Mouse (Mus musculus): ENCODE results near the gene Rassf1. TPM values are rescaled to one million over a fixed set of nuclear protein-coding genes. Genes with fewer than 3 reads are reported as not detected.

The Rassf1 gene
- total and polyA plus RNA-seq, 3 experiments: 11.6 to 17.7 (median 15.3) TPM

DNA sequence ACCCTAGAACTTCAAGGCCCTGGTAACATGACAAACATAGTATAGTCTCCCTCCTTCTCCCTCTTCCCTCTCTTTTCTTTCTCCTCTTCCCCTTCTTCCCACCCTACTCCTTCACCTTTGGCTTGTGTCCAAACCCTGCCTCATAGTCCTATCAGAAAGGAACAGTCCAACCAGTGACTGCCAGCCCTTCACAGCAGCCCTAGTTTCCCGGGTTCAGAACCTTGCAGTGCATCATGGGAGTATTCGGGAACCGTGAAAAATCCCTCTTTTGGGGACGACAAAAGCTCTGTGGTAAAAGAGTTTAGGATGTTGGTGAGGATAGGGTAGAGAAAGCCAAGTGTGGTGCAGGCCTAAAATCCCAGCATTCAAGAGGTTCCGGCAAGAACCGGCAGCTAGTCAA is 31.0 kb upstream of the Rassf1 start:
- peaks cover 81% of the 10 kb centered on the region for H3K27me3 ChIP-seq (replicated peaks)
- no peak for DNase-seq (ENCODE audit: extremely low read depth)

DNA sequence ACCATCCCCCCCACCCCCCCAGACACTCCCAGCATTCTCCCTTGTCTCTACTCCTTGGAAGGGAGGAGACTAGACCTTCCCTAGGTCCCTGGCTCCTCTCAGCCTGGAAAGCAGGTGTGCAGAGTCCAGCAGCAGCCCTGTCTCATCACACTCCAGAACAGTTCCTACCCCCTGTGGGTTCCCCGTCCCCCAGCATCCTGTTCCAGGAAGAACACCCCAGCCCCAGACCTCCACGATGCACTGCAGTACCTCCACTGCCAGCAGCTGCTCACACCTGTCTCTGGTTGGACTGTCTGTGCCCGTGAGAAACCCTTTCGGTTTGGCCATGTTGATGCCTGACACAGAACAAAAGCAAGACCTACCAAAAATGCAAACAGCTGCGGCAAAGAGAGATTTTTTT is 30.2 kb upstream of the Rassf1 start:
- no peak overlapping the region for H3K9ac ChIP-seq (ENCODE audit: insufficient read depth, low read depth)
- in situ Hi-C loops (cut with MboI; ENCODE audit: low pct_ligation_motif_present, low pct_unique_long_range_greater_than_20kb, low sequenced_read_pairs): no loop called here

More for the DNA sequence above, 31.0 kb upstream of the Rassf1 start:
- Histone ChIP-seq H3K4me3 (replicated peaks in 1 of 3; ENCODE audit: low read depth in 2 of 3, low read length in 2 of 3, poor library complexity in 1 of 3) (no peak overlapping the region), H3K4me1 (ENCODE audit: control insufficient read depth in 1 of 2, insufficient read depth in 2 of 2) (peaks cover 3 to 7% of the 10 kb centered on the region in 2 experiments; a peak in 3 of 4 replicates), H3K9me3 (replicated peaks; ENCODE audit: low read length) (no peaks in the 10 kb centered on the region), H3K4me2 (ENCODE audit: insufficient read depth, low read depth, poor library complexity, severe bottlenecking) (no peak overlapping the region), H3K36me3 (replicated peaks in 1 of 2; ENCODE audit: control insufficient read depth in 1 of 2, insufficient read depth in 1 of 2, low read length in 1 of 2) (no peaks in the 10 kb centered on the region), H3K9ac (ENCODE audit: insufficient read depth, low read depth) (no peak overlapping the region), H3K27ac (ENCODE audit: insufficient read depth, low read depth) (no peak overlapping the region), H3K79me2 (replicated peaks; ENCODE audit: control insufficient read depth, extremely low read depth, insufficient read depth, poor library complexity, severe bottlenecking) (no peaks in the 10 kb centered on the region)
- in situ Hi-C loops (cut with MboI; ENCODE audit: low pct_ligation_motif_present, low pct_unique_long_range_greater_than_20kb, low sequenced_read_pairs): no loop called here
- TF ChIP-seq MYC (IDR thresholded peaks at IDR 0.05; ENCODE audit: low read depth, low read length): no peak
- no peak for TF ChIP-seq ZC3H11A (IDR thresholded peaks at IDR 0.05; ENCODE audit: low read depth, low read length)
- TF ChIP-seq ZKSCAN1 (IDR thresholded peaks at IDR 0.05; ENCODE audit: borderline replicate concordance, low read depth, low read length): no peak
- TF ChIP-seq E2F4 (IDR thresholded peaks at IDR 0.05; ENCODE audit: insufficient replicate concordance, low read depth, low read length): no peak
- no peak for TF ChIP-seq MXI1 (IDR thresholded peaks at IDR 0.05; ENCODE audit: low read depth, low read length)
- dilution Hi-C loops (cut with MboI; ENCODE audit: extremely low pct_ligation_motif_present, extremely low pct_unique_long_range_greater_than_20kb, low sequenced_read_pairs): no loop called here

DNA sequence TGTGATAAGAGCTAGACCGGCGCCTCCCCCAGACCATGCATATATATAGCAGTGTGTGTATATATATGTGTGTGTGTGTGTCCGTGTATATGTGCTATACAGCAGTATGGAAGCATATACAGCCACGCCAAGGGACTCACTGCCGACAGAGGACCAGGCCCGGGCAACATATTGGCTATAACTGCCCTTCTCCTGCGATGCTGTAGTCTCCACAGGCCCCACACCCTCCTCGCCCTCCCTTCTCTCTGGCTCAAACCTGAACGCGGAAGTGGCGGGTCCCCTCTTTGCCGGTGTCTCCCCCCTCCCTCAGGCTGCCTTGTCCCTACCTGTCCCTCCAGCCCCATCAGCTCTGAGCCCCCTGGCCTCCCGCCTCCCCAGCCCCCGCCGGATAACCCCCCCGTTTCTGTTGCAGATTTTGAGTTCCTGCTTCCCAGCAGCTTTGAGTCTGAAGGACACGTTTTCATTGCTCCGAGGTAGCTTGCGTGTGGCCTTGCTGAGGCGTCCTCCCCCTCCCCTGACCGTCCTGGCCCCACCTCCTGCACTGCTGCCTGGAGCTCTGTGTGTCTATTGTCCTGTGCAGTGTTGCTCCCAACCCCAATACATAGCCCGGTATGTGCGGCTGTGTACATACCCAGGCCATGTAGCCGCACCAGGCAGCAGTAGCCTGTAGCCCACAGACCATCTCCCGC is 29.5 kb upstream of the Rassf1 start:
- Histone ChIP-seq H3K27me3 (replicated peaks) (peaks cover 87% of the 10 kb centered on the region), H3K4me1 (ENCODE audit: control insufficient read depth in 1 of 2, insufficient read depth in 2 of 2) (peaks cover 3 to 7% of the 10 kb centered on the region in 2 experiments; a peak in 3 of 4 replicates), H3K27ac (ENCODE audit: insufficient read depth, low read depth) (no peak overlapping the region), H3K36me3 (replicated peaks in 1 of 2; ENCODE audit: control insufficient read depth in 1 of 2, insufficient read depth in 1 of 2, low read length in 1 of 2) (no peaks in the 10 kb centered on the region), H3K9me3 (replicated peaks; ENCODE audit: low read length) (peaks cover 3% of the 10 kb centered on the region), H3K79me2 (replicated peaks; ENCODE audit: control insufficient read depth, extremely low read depth, insufficient read depth, poor library complexity, severe bottlenecking) (no peaks in the 10 kb centered on the region), H3K4me2 (ENCODE audit: insufficient read depth, low read depth, poor library complexity, severe bottlenecking) (no peak overlapping the region), H3K4me3 (replicated peaks in 1 of 3; ENCODE audit: low read depth in 2 of 3, low read length in 2 of 3, poor library complexity in 1 of 3) (no peak overlapping the region), H3K9ac (ENCODE audit: insufficient read depth, low read depth) (no peak overlapping the region)
- DNase-seq (ENCODE audit: extremely low read depth): no peak
- no peak for TF ChIP-seq GABPA (IDR thresholded peaks at IDR 0.05; ENCODE audit: insufficient replicate concordance, low read depth, low read length)
- no peak for TF ChIP-seq JUND (conservative IDR thresholded peaks at IDR 0.05; ENCODE audit: low read depth, low read length)
- no peak for TF ChIP-seq IRF4 (IDR thresholded peaks at IDR 0.05; ENCODE audit: low read depth, low read length)
- no peak for TF ChIP-seq MYC (IDR thresholded peaks at IDR 0.05; ENCODE audit: low read depth, low read length)
- TF ChIP-seq HCFC1 (IDR thresholded peaks at IDR 0.05; ENCODE audit: low read depth, low read length): no peak
- TF ChIP-seq BHLHE40 (IDR thresholded peaks at IDR 0.05; ENCODE audit: low read depth, low read length): no peak
- TF ChIP-seq ELF1 (IDR thresholded peaks at IDR 0.05; ENCODE audit: low read depth, low read length): no peak
- TF ChIP-seq POLR2AphosphoS2 (IDR thresholded peaks at IDR 0.05; ENCODE audit: low read depth, low read length): no peak
- TF ChIP-seq MEF2A (IDR thresholded peaks at IDR 0.05; ENCODE audit: borderline replicate concordance, low read depth, low read length): no peak
- no peak for TF ChIP-seq TBP (conservative IDR thresholded peaks at IDR 0.05; ENCODE audit: low read depth, low read length)
- TF ChIP-seq POLR2A (IDR thresholded peaks at IDR 0.05; ENCODE audit: low read depth, low read length): no peak
- no peak for TF ChIP-seq ZKSCAN1 (IDR thresholded peaks at IDR 0.05; ENCODE audit: borderline replicate concordance, low read depth, low read length)
- no peak for TF ChIP-seq MAFK (IDR thresholded peaks at IDR 0.05; ENCODE audit: insufficient replicate concordance, low read length)
- in situ Hi-C loops (cut with MboI; ENCODE audit: low pct_ligation_motif_present, low pct_unique_long_range_greater_than_20kb, low sequenced_read_pairs) (no loop called here), dilution Hi-C loops (cut with MboI; ENCODE audit: extremely low pct_ligation_motif_present, extremely low pct_unique_long_range_greater_than_20kb, low sequenced_read_pairs) (no loop called here)

More for the DNA sequence above, 30.2 kb upstream of the Rassf1 start:
- Histone ChIP-seq H3K4me2 (ENCODE audit: insufficient read depth, low read depth, poor library complexity, severe bottlenecking) (no peak overlapping the region), H3K36me3 (replicated peaks in 1 of 2; ENCODE audit: control insufficient read depth in 1 of 2, insufficient read depth in 1 of 2, low read length in 1 of 2) (no peaks in the 10 kb centered on the region), H3K4me1 (ENCODE audit: control insufficient read depth in 1 of 2, insufficient read depth in 2 of 2) (peaks cover 3 to 7% of the 10 kb centered on the region in 2 experiments; a peak in 3 of 4 replicates), H3K27ac (ENCODE audit: insufficient read depth, low read depth) (no peak overlapping the region), H3K27me3 (replicated peaks) (peaks cover 85% of the 10 kb centered on the region), H3K4me3 (replicated peaks in 1 of 3; ENCODE audit: low read depth in 2 of 3, low read length in 2 of 3, poor library complexity in 1 of 3) (no peak overlapping the region), H3K79me2 (replicated peaks; ENCODE audit: control insufficient read depth, extremely low read depth, insufficient read depth, poor library complexity, severe bottlenecking) (no peaks in the 10 kb centered on the region), H3K9me3 (replicated peaks; ENCODE audit: low read length) (no peaks in the 10 kb centered on the region)
- no peak for DNase-seq (ENCODE audit: extremely low read depth)
- dilution Hi-C loops (cut with MboI; ENCODE audit: extremely low pct_ligation_motif_present, extremely low pct_unique_long_range_greater_than_20kb, low sequenced_read_pairs): no loop called here
- TF ChIP-seq PAX5 (IDR thresholded peaks at IDR 0.05; ENCODE audit: low read length): no peak
- no peak for TF ChIP-seq RAD21 (IDR thresholded peaks at IDR 0.05; ENCODE audit: low read depth, low read length)
- no peak for TF ChIP-seq CTCF (conservative IDR thresholded peaks at IDR 0.05 in 1 of 2, IDR thresholded peaks at IDR 0.05 in 1 of 2; ENCODE audit: low read depth in 2 of 2, low read length in 2 of 2)
- no peak for TF ChIP-seq MEF2A (IDR thresholded peaks at IDR 0.05; ENCODE audit: borderline replicate concordance, low read depth, low read length)
- TF ChIP-seq ZNF384 (IDR thresholded peaks at IDR 0.05; ENCODE audit: low read depth, low read length): no peak
